Comparison of ENCODE assay signal across 24 mouse cellular contexts in genomic region chr9:110999056-110999455, GRCm38 (mm10). TPM values are rescaled to one million over a fixed set of nuclear protein-coding genes. Genes with fewer than 3 reads are reported as not detected.
DNase-seq lines count a peak whose midpoint lies in the region; ATAC-seq lines count a peak whose summit lies in the region.
"Had no signal": no experiment of that assay in that cellular context is flagged by ENCODE, and none has a peak within 500 bp of the region (broad histone marks: within the 10 kb centered on the region; RNA-seq: fewer than 3 reads in every experiment).

No protein-coding gene starts in this region.

- 0 out of 2 replicates have a peak overlapping the region, but pooled peaks have one; percentile 29 for H3K9ac ChIP-seq in intestine, embryonic 16.5 days (ENCODE audit: low read depth, low read length)
- no peak overlapping the region for H3K9ac ChIP-seq in intestine, embryonic 15.5 days
- H3K9ac ChIP-seq: embryonic facial prominence, embryonic 12.5 days; forebrain, embryonic 13.5 days; hindbrain, embryonic 14.5 days; lung, embryonic 14.5 days; neural tube, embryonic 15.5 days had no signal

- H3K36me3 ChIP-seq in intestine, embryonic 16.5 days (ENCODE audit: control insufficient read depth, insufficient read depth, low read length) = no peaks in the 10 kb centered on the region
- no peaks in the 10 kb centered on the region for H3K36me3 ChIP-seq in intestine, embryonic 15.5 days
- H3K36me3 ChIP-seq: embryonic facial prominence, embryonic 12.5 days; neural tube, embryonic 15.5 days had no signal

- H3K27me3 ChIP-seq in intestine, embryonic 16.5 days (replicated peaks; ENCODE audit: control insufficient read depth, insufficient read depth, low read length) = no peaks in the 10 kb centered on the region
- H3K27me3 ChIP-seq in intestine, embryonic 15.5 days (replicated peaks) = no peaks in the 10 kb centered on the region
- H3K27me3 ChIP-seq: embryonic facial prominence, embryonic 12.5 days; forebrain, embryonic 13.5 days; neural tube, embryonic 15.5 days had no signal

- H3K27ac ChIP-seq in intestine, embryonic 16.5 days (ENCODE audit: low read length) = no peak overlapping the region
- H3K27ac ChIP-seq in intestine, embryonic 15.5 days = no peak overlapping the region
- peak overlapping the region; percentile 85 for H3K27ac ChIP-seq in brown adipose tissue, adult 24 weeks (replicated peaks; ENCODE audit: low read depth, low read length)
- H3K27ac ChIP-seq: embryonic facial prominence, embryonic 12.5 days; forebrain, embryonic 13.5 days; hindbrain, embryonic 14.5 days; left cerebral cortex, adult 2 months; neural tube, embryonic 15.5 days had no signal

- H3K4me1 ChIP-seq in intestine, embryonic 16.5 days (ENCODE audit: control insufficient read depth, insufficient read depth, low read length) = peaks cover 9% of the 10 kb centered on the region; the same call in 1 of the 2 replicates
- H3K4me1 ChIP-seq in intestine, embryonic 15.5 days (replicated peaks) = 0 out of 2 replicates have a peak, but pooled peaks cover 5% of the 10 kb centered on the region
- peaks cover 16% of the 10 kb centered on the region for H3K4me1 ChIP-seq in brown adipose tissue, adult 24 weeks (ENCODE audit: control insufficient read depth, insufficient read depth, insufficient read length, low read length)
- H3K4me1 ChIP-seq: embryonic facial prominence, embryonic 12.5 days; forebrain, embryonic 13.5 days; neural tube, embryonic 15.5 days had no signal

- no peaks in the 10 kb centered on the region for H3K9me3 ChIP-seq in intestine, embryonic 16.5 days (ENCODE audit: control insufficient read depth, low read length)
- H3K9me3 ChIP-seq in intestine, embryonic 15.5 days = no peaks in the 10 kb centered on the region
- H3K9me3 ChIP-seq: forebrain, embryonic 13.5 days; neural tube, embryonic 15.5 days had no signal

- H3K4me2 ChIP-seq in intestine, embryonic 16.5 days (ENCODE audit: low read depth, low read length) = no peak overlapping the region
- H3K4me2 ChIP-seq in intestine, embryonic 15.5 days (replicated peaks) = no peak overlapping the region
- H3K4me2 ChIP-seq: embryonic facial prominence, embryonic 12.5 days; forebrain, embryonic 13.5 days; hindbrain, embryonic 14.5 days; lung, embryonic 14.5 days; neural tube, embryonic 15.5 days had no signal

- H3K4me3 ChIP-seq in intestine, embryonic 16.5 days (ENCODE audit: low read length) = no peak overlapping the region
- H3K4me3 ChIP-seq in intestine, embryonic 15.5 days (replicated peaks) = no peak overlapping the region
- H3K4me3 ChIP-seq in brown adipose tissue, adult 24 weeks (ENCODE audit: insufficient read depth, low read depth, low read length) = no peak overlapping the region
- H3K4me3 ChIP-seq: embryonic facial prominence, embryonic 12.5 days; erythroblast, embryonic 14.5 days; forebrain, embryonic 13.5 days; left cerebral cortex, adult 2 months; neural tube, embryonic 15.5 days had no signal

- ATAC-seq in intestine, embryonic 16.5 days = no peak
- no peak for ATAC-seq in intestine, embryonic 15.5 days
- ATAC-seq: forebrain, embryonic 13.5 days; midbrain, embryonic 16.5 days had no signal

- DNase-seq in Muller cell, postnatal 12 days (ENCODE audit: inconsistent ontology term) = peak; percentile 90
- peak; percentile 37 for DNase-seq in lung, postnatal 14 days
- no peak for DNase-seq in urinary bladder, postnatal 36 days (ENCODE audit: low spot score in 2 of 2)
- no peak for DNase-seq in frontal cortex, adult 2 months (ENCODE audit: extremely low spot score in 1 of 2, low spot score in 1 of 2)
- no peak for DNase-seq in spleen, postnatal 14 days (ENCODE audit: low spot score in 2 of 2)
- DNase-seq: cerebellum, adult 9-10 months; gastrocnemius, postnatal 14 days; layer of hippocampus, adult 9-11 months; left cerebral cortex, postnatal 4 days; liver; lung, embryonic 14.5 days; right cerebral cortex, postnatal 14 days; thymus, postnatal 25 days had no signal

- WGBS in intestine, embryonic 16.5 days = 84% methylated on average over 2 of the region's 2 CpGs
- 94% methylated on average over 2 of the region's 2 CpGs for WGBS in intestine, embryonic 15.5 days

RNA-seq across cellular contexts. Expression of gene Rtp3, which starts 8.7 kb away (rescaled TPM):
- 0.18 and 0.55 TPM in 2 replicates for polyA plus RNA-seq in intestine, embryonic 16.5 days (2015; fragmentation: Nextera tagmentation; extraction: Ambion mirVana)
- 0.24 and 0.81 TPM in 2 replicates for polyA plus RNA-seq in intestine, embryonic 15.5 days (2015; fragmentation: Nextera tagmentation; extraction: Ambion mirVana)
- 2.2 and 3.3 TPM in 2 replicates for polyA plus RNA-seq in brown adipose tissue, adult 24 weeks (2012; ENCODE audit: insufficient read depth, insufficient read length, missing spikeins)
- 0.50 and 0.71 TPM in 2 replicates for polyA plus RNA-seq in frontal cortex, adult 2 months (2012; rRNA removed)
- polyA plus RNA-seq: C2C12; embryonic facial prominence, embryonic 12.5 days; erythroblast, embryonic 14.5 days; forebrain, embryonic 13.5 days; hindbrain, embryonic 14.5 days had no signal

RNA-seq across cellular contexts. Expression of gene Ltf, which starts 20.0 kb away (rescaled TPM):
- 3.2 and 3.4 TPM in 2 replicates for polyA plus RNA-seq in intestine, embryonic 16.5 days (2015; fragmentation: Nextera tagmentation; extraction: Ambion mirVana)
- 2.2 and 5.1 TPM in 2 replicates for polyA plus RNA-seq in intestine, embryonic 15.5 days (2015; fragmentation: Nextera tagmentation; extraction: Ambion mirVana)
- polyA plus RNA-seq in brown adipose tissue, adult 24 weeks (2012; ENCODE audit: insufficient read depth, insufficient read length, missing spikeins) = not detected in 2 replicates
- polyA plus RNA-seq in frontal cortex, adult 2 months (2012; rRNA removed) = 0.06 and 0.71 TPM in 2 replicates
- polyA plus RNA-seq: C2C12; erythroblast, embryonic 14.5 days; forebrain, embryonic 13.5 days had no signal

RNA-seq across cellular contexts. Expression of gene Lrrc2, which starts 47.7 kb away (rescaled TPM):
- polyA plus RNA-seq in intestine, embryonic 16.5 days (2015; fragmentation: Nextera tagmentation; extraction: Ambion mirVana) = 0.06 and 0.16 TPM in 2 replicates
- polyA plus RNA-seq in intestine, embryonic 15.5 days (2015; fragmentation: Nextera tagmentation; extraction: Ambion mirVana) = 0.23 and 0.34 TPM in 2 replicates
- polyA plus RNA-seq in brown adipose tissue, adult 24 weeks (2012; ENCODE audit: insufficient read depth, insufficient read length, missing spikeins) = 0.88 TPM in 1 of 2 replicates, not detected in the other
- 0.97 and 1.0 TPM in 2 replicates for polyA plus RNA-seq in frontal cortex, adult 2 months (2012; rRNA removed)
- polyA plus RNA-seq: erythroblast, embryonic 14.5 days; lung, embryonic 14.5 days had no signal

RNA-seq across cellular contexts. Expression of gene Tdgf1, which starts 53.1 kb away (rescaled TPM):
- polyA plus RNA-seq in intestine, embryonic 16.5 days (2015; fragmentation: Nextera tagmentation; extraction: Ambion mirVana) = not detected in 2 replicates
- polyA plus RNA-seq in intestine, embryonic 15.5 days (2015; fragmentation: Nextera tagmentation; extraction: Ambion mirVana) = not detected in 2 replicates
- polyA plus RNA-seq in brown adipose tissue, adult 24 weeks (2012; ENCODE audit: insufficient read depth, insufficient read length, missing spikeins) = not detected in 2 replicates
- 0.94 and 1.3 TPM in 2 replicates for polyA plus RNA-seq in frontal cortex, adult 2 months (2012; rRNA removed)
- polyA plus RNA-seq: C2C12; embryonic facial prominence, embryonic 12.5 days; erythroblast, embryonic 14.5 days; forebrain, embryonic 13.5 days; lung, embryonic 14.5 days; midbrain, embryonic 16.5 days had no signal

RNA-seq across cellular contexts. Expression of gene Ccrl2, which starts 58.3 kb away (rescaled TPM):
- 1.9 and 2.5 TPM in 2 replicates for polyA plus RNA-seq in intestine, embryonic 16.5 days (2015; fragmentation: Nextera tagmentation; extraction: Ambion mirVana)
- 1.8 and 2.6 TPM in 2 replicates for polyA plus RNA-seq in intestine, embryonic 15.5 days (2015; fragmentation: Nextera tagmentation; extraction: Ambion mirVana)
- polyA plus RNA-seq in brown adipose tissue, adult 24 weeks (2012; ENCODE audit: insufficient read depth, insufficient read length, missing spikeins) = 1.3 and 1.6 TPM in 2 replicates
- 1.5 and 1.6 TPM in 2 replicates for polyA plus RNA-seq in frontal cortex, adult 2 months (2012; rRNA removed)
- polyA plus RNA-seq: C2C12 had no signal

Comparison
In these comparisons a context has a peak if more than half of its experiments do, and no peak if none do; other contexts are left out.
1. DNase-seq: peak in Muller cell, postnatal 12 days (single experiment) and lung, postnatal 14 days (single experiment); none in urinary bladder, postnatal 36 days (0 of 2), frontal cortex, adult 2 months (0 of 2) and spleen, postnatal 14 days (0 of 2).